Mouse (Mus musculus): ENCODE measurements around the gene Kcnn3. TPM values are rescaled to one million over a fixed set of nuclear protein-coding genes. Genes with fewer than 3 reads are reported as not detected.

The Kcnn3 gene
- polyA plus RNA-seq, 1 experiment, result 2.4 TPM

DNA sequence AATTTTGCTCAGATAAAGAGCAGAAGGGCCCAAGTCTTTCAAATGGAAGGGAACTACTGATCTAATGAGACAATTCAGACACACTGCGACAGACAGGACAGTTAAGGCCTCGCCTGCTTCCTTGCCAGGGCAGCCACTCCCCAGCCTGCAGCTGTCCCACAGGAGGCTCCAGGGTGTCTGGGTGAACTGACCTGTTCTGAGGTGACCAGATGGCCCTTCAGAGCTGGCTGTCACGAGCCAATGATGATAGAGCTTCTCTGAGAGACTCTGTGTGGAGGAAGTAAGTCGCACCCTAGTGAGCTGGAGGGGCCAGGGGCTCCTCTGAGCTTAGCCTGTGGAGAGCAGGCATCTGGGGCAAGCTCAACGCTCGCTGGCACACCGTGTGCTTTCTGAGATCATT is 81.1 kb downstream of the Kcnn3 start:
- 38% methylated on average over 7 of the region's 7 CpGs for WGBS
- DNase-seq (ENCODE audit: low read depth, low spot score), result no peak

DNA sequence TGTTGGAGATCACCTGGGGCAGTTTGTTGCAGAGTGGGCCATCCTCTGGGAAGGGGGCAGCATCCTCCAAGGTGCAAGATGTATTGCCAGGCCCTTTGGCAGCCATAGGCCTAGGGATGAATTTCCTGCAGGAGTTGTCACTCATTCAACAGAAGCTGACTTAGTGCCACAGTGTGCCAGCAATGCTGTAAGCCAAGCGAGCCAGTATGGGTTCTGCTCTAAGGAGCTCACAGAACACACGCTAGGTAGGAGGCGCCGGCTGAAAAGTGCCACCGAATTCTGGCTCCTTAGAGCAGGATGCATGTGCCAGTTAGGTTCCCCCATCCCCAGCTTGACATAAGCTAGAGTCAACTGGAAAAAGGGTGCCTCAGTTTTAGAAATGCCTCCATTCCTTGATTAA is 83.3 kb downstream of the Kcnn3 start:
- no peak for DNase-seq (ENCODE audit: low read depth, low spot score)
- 89% methylated on average over 5 of the region's 5 CpGs for WGBS

DNA sequence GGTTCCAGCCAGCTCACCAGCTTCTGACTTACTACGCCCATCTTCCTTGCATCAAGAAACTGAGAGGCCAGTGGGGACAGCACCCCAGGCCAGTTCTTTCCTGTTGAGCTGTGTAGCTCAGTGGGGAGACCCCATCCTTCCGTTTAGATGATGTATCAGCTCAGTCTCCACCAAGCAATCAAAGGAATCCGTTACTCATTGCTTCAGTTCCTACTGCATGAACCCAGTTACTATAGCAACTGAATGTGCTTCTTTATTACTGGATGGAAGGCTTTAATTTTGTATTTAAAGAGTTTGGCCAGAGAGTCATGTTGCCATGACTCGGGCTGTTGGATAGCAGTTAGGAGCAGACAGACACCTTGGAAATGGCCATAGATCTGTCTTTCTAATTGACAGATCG is 85.3 kb downstream of the Kcnn3 start:
- no peak for DNase-seq (ENCODE audit: low read depth, low spot score)
- WGBS, result 64% methylated on average over 5 of the region's 5 CpGs

DNA sequence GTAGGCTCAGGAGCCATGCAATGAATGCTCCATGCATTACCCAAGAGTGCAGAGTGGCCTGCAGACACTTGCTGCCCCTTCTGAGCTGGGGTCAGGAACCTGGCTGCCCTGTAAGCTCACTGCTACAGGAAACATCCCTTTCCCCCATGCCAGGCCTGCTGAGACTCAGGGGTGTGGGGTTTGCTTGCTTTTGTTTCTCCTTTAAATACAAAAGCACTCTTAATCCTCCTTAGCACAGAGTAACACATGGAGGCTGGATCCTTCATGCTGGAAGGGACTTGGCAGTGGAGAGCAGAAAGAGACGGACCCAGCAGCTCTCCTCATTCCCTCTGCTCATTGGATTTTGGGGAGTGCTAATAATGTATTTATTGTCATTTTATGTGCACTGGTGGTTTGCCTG is 87.4 kb downstream of the Kcnn3 start:
- no peak for DNase-seq (ENCODE audit: low read depth, low spot score)
- 64% methylated on average over 1 of the region's 1 CpGs for WGBS

DNA sequence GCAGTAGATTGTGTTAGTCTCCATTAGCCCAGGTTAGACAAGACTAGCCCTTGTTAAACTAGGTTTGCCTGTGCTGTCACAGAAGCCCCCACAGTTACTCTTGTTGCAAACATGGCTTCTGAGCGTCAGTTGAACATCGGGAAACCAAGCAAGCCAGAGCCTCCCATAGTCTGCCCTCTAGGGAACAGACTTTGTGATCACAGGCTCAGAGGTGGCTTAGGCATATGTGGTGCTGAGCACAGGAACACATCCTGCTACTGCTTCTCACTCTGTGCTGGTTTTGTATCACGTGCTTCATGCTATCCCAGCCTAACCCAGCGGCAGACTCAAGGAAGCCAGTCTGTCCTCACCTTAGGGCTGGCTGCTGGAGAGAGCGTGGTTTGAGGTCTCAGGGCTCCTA is 92.1 kb downstream of the Kcnn3 start:
- 76% methylated on average over 5 of the region's 5 CpGs for WGBS
- DNase-seq (ENCODE audit: low read depth, low spot score), result no peak

DNA sequence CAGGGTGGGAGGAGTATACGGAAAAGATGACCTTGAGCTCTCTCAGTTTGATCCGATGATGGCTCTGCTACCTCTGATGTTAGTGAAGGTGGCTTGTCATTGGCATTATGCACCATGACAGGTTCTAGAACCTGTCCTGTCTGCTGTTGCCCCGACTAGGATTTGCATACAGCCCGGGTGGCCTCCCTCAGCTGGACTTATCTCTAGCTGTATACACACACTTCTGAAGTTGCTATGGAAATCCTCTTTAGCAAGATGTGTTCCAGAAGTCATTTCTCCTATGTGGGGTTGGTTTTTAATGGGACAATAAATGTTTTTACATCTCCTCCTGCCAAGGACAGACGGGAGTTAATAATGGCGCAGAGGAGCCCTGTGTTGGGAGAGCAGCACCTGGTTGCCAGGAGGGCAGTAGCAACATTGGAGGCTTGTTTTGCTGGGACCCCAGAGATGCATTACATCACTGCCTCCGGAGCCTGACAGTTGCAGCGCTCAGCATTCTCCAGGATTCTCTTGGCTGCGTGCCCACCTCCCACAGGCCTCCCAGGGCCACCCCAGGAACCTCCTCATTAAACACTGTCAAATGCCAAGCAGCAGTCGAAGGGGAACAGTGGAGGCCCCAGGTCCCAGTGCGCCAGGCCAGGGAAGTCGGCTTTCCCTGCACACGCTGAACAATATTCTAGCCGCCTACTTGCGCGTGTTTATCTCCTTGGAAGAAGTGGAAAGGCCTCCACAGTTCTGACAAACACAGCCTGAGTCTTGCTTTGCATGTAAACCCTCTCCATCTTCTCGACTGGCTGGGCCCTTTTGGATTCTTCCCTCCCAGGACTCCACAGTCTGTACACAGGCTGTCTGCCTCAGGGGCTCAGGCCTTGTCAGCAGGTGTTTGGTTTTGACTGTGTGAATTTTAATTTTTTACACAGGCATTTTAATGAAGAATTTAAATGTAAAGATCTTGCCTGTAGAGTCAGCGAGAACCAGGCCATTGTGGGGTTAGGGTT is 93.9 kb downstream of the Kcnn3 start:
- no peak for DNase-seq (ENCODE audit: low read depth, low spot score)
- 42% methylated on average over 18 of the region's 18 CpGs for WGBS

DNA sequence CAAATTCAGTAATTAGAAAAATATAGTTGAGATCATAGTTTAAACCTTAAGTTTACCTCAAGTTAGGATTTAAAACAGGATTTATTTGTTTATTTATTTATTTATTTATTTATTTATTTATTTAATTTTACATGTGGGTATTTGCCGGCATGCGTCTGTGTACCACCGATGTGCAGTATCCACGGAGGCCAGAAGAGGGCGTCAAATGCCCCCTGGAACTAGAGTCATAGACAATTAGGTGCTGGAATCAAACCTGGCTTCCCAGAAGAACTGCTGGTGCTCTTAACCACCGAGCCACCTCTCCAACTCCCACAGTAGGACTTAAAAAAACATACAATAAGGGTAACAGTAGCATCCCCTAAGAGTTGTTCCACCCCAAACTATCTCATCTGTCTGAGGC is 96.9 kb downstream of the Kcnn3 start:
- no peak for DNase-seq (ENCODE audit: low read depth, low spot score)
- 69% methylated on average over 6 of the region's 6 CpGs for WGBS

DNA sequence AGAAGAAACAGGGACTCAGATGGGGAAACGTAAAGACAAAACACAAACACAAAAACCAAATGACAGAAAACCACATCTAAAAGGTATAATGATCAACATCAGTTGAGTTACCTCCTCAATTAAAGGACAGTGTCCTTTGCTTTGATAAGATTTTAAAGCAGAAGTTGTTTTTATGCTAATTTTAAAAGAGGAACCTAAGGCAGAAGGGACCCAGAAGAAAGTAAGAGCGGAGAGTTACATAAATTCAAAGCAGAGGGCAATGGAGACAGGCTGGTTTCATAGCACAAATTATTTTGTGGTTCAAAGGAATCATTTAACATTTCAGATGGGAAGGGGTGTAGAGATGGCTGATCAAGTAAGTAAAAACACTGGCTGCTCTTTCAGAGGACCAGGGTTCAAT is 97.4 kb downstream of the Kcnn3 start:
- DNase-seq (ENCODE audit: low read depth, low spot score), result no peak
- 86% methylated on average over 2 of the region's 2 CpGs for WGBS

DNA sequence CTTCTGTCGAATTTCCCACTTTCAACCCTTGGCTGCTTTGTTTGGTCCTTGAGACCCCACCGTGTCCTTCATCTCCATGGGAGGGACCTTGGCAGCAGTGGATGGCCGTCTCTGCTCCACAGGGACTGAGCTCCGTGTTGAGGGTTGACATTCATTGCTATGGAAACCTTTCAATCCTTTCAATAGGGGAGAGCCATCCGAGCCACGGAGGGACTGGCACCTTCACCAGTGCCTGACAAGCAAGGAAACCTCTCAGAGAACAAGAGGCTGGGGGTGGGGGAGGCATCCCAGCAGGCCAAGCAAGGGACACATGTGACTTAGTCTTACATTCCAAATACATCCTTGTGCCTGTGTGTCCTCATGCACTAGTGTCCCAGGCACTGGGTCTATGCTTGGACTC is 102.9 kb downstream of the Kcnn3 start:
- DNase-seq (ENCODE audit: low read depth, low spot score), result no peak
- 44% methylated on average over 6 of the region's 6 CpGs for WGBS

DNA sequence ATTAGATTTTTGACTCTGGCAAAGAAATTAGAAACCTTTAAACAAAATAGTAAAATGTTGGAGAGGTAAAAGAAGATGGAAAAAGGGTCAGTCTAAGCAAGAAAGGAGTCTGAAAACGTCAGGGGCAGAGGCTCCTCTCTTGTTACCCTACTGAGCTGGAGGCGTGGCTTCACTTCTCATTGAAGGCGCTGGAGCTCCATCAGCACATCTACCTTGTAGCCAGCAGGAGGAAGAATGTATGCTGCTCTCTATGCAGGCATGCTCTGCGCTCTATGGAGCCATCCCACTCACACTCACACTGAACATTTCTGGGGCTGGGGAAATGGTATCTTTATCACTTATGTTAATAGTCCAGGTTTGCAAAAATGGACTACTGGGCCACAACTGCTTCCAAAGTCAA is 103.6 kb downstream of the Kcnn3 start:
- DNase-seq (ENCODE audit: low read depth, low spot score), result no peak
- 50% methylated on average over 4 of the region's 4 CpGs for WGBS

DNA sequence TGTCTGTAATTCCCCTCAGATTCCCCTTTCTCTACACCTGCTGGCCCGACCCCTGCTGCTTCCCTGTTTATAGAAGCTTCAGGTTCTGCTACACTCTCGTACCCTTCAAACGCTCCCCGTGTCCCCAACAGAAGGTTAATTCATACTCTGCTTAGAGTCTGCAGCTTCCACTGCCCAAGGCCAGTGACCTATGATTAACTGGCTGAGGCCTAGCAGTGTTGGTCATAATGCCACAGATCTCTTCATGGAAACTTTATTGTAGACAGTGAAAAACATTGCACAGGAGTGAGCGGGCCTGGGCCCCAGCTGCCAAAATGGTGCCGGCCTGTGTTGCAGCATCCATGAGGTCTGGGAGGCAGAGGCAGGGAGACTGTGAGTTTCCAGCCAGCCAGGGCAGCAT is 104.0 kb downstream of the Kcnn3 start:
- no peak for DNase-seq (ENCODE audit: low read depth, low spot score)

DNA sequence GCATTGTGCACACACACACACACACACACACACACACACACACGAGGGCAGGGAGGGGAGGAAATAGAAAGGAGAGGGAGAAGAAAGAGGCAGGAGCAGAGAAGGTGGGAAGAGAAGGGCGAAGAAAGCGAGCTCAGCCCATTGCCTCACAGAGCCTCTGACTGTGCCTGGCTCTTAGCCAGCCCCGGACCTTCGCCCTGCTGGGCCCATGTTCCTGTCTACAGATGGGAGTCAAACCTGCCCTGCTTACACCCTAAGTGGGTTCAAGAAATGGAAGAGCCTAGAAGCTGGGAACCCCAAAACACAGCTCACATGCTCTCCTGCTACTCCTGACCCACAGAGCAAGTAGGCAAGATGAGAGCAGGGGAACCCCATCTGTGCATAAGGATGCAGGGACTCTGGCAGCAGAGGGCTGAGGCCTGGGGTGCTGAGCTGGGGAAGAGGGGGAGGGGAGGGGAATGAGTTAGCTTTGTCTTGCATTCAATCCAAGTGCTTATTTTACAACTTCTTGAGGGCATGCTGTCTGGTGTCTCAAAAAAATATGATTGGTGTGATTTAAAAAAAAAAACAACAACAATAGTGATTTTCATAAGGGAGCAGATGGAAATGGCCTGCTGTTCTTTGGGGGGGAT is 105.0 kb downstream of the Kcnn3 start:
- 63% methylated on average over 5 of the region's 5 CpGs for WGBS
- DNase-seq (ENCODE audit: low read depth, low spot score), result no peak

More for the DNA sequence above, 104.0 kb downstream of the Kcnn3 start:
- WGBS, result 77% methylated on average over 6 of the region's 6 CpGs

DNA sequence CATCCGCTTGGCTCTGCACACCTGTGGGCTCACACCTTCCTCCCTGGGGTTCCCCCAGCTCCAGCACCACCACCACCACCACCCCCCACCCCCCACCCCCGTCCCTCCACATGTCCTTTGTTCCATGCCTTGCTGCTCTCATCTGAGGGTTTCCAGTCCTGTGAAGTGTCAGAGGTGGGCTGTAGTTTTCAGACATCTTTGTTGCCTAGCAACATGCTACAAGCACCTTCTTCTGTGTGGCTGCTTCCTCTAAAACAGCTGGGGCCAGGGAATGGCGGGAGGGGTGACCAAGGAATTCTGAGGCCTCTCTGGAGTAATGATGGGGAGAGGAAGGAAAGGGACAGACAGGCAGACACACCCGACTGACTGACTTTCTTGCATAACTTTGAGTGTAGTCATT is 106.6 kb downstream of the Kcnn3 start:
- 36% methylated on average over 4 of the region's 4 CpGs for WGBS
- DNase-seq (ENCODE audit: low read depth, low spot score), result no peak

DNA sequence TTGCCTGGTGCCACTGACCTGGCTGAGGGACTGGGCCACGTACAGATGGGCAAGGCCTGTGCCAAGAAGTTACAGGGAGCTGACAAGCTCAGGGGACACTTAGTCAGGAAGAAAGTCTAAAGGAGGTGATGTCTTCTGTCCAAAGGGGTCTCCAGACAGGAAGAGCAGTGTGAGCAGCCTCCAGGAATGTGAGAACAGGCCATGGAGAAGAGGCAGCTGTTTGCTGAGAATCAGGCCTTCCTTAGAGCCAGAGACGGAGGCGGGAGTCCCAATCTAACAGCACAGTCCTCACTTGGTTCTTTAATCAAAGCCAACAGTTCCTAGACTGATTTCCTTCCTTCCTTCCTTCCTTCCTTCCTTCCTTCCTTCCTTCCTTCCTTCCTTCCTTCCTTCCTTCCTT is 109.8 kb downstream of the Kcnn3 start:
- WGBS, result 78% methylated on average over 3 of the region's 3 CpGs
- DNase-seq (ENCODE audit: low read depth, low spot score), result no peak

DNA sequence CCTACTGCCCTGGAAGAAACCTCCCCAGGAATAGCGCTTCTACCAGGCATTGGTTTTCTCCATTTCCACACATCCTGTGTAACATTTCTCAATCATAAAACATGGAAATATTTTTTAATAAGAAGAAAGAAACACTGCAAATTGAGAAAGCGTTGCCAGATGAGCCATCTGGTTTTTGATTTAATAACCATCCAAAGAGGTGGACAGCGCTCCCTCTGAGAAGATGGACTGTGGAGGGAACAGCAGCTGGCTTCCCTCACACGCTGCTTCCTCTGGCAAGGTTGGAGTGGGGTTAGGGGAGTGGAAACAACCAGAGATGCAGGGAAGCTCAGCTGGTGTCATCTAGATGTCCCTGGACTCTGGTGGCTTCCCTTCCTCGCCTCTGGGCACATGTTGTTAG is 111.8 kb downstream of the Kcnn3 start:
- 66% methylated on average over 5 of the region's 5 CpGs for WGBS

DNA sequence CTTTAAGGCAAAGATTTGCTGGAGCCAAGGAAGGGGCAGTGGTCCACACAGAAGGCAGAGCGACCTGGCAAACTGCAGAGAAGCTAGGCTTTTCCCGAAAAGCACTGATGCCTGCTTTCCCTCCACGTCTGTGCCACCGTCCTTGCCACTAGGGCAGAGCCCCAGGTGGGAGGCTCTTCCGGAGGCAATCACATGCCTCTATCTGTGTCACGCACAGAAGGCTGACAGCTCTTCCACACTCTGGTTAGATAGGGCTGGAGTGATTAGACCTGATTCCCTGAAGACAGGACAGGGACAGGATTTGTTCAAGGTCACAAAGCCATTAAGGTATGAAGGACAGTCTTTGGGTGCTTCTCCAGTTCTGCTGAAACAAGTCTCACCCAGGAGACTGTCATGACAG is 113.6 kb downstream of the Kcnn3 start:
- WGBS, result 72% methylated on average over 6 of the region's 6 CpGs
- no peak for DNase-seq (ENCODE audit: low read depth, low spot score)

More for the DNA sequence above, 111.8 kb downstream of the Kcnn3 start:
- DNase-seq (ENCODE audit: low read depth, low spot score), result no peak

DNA sequence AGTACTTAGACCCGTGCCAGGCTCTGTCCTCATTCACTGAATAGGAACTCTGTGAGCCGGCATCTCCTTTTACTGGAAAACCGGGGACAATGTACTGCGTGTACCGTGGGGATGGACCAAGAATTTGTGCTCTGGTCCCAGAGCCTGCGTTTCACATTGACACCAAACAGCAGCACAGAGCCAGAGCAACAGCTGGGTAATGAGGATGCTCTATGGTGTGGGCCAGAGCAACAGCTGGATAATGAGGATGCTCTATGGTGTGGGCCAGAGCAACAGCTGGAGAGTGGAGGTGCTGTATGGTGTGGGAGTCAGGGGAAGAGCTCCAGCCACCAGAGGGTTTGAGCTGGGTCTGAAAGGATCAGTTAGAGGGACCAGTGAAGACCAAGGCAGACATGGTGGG is 114.0 kb downstream of the Kcnn3 start:
- WGBS, result 78% methylated on average over 6 of the region's 6 CpGs
- DNase-seq (ENCODE audit: low read depth, low spot score), result no peak

DNA sequence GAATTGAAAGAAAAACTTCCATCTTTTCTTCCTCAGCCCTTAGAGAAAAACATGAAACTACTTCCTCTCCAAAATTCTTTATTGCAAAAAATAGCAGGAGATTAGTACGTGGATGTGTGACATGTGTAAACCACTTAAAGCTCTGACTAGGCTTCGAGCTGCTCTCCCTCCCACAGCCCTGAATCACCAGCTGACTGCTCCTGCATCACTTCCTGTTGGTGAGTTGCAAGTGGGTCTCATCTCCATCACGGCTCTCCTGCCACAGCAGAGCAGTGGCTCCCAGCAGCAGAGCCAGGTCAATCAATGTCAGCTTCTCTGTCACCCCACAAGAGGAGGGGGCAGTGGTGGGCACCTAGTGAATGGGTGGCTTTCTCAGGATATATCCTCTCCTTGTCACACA is 120.8 kb downstream of the Kcnn3 start:
- DNase-seq (ENCODE audit: low read depth, low spot score), result no peak
- WGBS, result 45% methylated on average over 3 of the region's 3 CpGs

DNA sequence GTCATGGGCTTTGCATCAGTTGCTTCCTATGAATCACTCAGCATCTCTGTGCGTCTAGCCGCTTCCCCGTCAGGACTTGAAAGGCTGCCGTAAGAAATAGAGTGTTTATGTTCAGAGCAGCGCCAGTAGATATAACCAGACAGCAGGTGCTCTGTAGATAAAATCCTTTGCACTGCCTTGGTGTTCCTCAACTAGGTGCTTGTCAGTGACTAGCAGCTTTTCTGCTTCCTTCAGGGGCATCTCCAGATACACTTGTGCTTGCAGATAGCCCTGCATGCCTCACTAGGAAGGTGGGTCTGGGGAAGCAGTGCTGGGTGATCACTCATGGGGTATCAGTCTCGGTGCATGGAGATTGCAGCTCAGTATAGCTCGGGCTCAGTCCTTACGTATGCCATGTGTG is 123.4 kb downstream of the Kcnn3 start:
- 61% methylated on average over 8 of the region's 8 CpGs for WGBS
- no peak for DNase-seq (ENCODE audit: low read depth, low spot score)

DNA sequence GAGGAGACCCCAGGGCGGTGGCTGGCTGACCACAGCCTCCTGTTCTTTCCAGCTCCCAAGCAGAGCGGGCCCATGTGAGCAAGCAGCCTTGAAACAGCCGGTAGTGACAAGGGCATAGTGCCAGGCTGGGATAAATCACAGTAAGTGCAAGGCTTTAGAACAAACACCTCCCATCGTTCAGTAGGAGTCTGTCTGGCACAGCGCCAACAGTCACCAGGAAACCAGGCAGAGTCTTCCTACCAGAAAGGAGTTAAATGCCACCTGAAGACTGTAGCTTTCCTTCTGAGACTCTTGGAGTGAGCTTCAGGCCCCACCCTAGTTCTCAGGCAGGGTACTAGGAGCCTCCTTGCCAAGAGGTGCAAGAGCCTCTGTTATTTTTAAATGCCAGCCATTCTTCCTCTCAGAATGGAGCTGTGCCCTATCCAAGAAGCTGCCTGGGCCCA is 126.9 kb downstream of the Kcnn3 start:
- 13% methylated on average over 5 of the region's 5 CpGs for WGBS
- peak; percentile 28 for DNase-seq (ENCODE audit: low read depth, low spot score)

DNA sequence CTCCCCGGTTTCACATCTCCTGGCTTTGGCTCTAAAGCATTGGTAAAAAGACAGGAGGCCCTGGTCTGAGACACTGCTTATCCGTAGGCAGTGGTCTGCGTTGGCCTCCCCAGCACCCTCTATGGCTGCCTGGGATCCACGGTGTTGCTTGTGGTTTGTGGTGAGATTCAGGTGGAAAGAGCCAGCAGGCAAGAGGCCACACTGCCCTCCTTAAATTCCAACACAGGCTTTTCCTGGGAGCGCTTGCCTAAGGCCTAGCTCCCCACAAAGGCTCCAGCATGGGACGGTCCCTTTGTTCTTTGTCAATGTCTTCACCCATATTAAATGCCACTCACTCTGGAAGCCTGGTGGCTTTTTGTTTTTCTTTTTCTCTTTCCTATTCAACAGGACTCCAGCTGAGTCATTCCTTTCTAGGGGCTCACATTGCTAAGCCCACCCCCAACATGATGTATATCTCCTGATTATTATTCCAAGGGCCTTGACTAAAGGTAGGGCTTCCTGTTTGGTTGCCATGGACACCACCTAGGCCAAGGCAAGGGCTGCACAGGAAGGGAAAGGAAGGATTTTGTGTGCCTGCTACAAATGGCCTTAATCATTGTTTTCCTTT is 127.4 kb downstream of the Kcnn3 start:
- DNase-seq (ENCODE audit: low read depth, low spot score), result no peak
- 76% methylated on average over 6 of the region's 6 CpGs for WGBS
